Mouse (Mus musculus): ENCODE results near the gene Syn2. TPM values are rescaled to one million over a fixed set of nuclear protein-coding genes. Genes with fewer than 3 reads are reported as not detected.

Gene Syn2
- polyA plus RNA-seq, 1 experiment, result 1.4 TPM

DNA sequence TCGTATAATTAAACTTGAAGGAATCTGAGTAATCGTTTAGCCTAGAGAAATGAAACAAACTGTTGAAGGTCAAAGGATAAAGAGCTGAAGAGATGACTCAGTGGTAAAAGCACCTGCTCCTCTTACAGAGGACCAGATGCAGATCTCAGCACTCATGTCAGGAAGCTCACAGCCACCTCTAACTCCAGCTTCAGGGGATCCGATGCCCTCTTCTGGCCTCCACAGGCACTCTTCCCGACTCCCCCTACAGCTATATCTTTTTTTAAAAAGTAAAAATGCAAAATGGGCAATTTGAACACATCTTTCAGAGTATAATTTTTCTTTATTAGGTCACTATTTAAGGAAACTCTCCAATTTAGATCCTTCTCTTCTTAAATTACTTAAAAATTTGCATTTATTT lies 6.7 kb downstream of the Syn2 start:
- H3K27ac ChIP-seq (ENCODE audit: control insufficient read depth, insufficient read depth, low read depth, low read length, poor library complexity), result no peak overlapping the region
- H3K4me3 ChIP-seq (replicated peaks; ENCODE audit: control insufficient read depth, low read depth, low read length), result no peak overlapping the region
- WGBS, result 41% methylated on average over 4 of the region's 4 CpGs
- TF ChIP-seq CTCF (IDR thresholded peaks at IDR 0.05; ENCODE audit: control insufficient read depth, insufficient read depth, low read length) (no peak), POLR2A (IDR thresholded peaks at IDR 0.05; ENCODE audit: borderline replicate concordance, control insufficient read depth, low read depth, low read length) (no peak)
- H3K4me1 ChIP-seq (ENCODE audit: control insufficient read depth, insufficient read depth, low read length), result no peaks in the 10 kb centered on the region

DNA sequence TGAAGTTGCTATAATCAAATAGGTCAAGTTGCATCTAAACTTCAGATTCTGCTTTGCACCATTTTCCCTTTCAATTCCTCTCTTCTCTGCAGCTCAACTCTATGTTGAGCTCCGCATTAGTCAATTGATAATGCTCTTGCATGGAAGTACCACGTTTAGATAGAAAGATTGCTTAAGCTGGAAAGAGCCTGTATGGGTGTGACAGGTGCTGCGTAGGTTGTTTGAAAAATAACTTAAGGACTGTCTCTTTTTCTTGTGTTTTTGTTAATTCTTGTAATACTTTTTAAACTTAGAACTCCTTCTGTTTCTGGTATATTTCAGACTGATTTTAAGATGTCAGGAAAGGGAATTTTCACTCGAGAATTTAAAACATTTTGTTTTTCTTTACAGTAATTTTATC lies 26.5 kb downstream of the Syn2 start:
- no peak for TF ChIP-seq CTCF (IDR thresholded peaks at IDR 0.05; ENCODE audit: control insufficient read depth, insufficient read depth, low read length)
- no peak for TF ChIP-seq POLR2A (IDR thresholded peaks at IDR 0.05; ENCODE audit: borderline replicate concordance, control insufficient read depth, low read depth, low read length)
- 56% methylated on average over 4 of the region's 4 CpGs for WGBS
- Histone ChIP-seq H3K4me3 (replicated peaks; ENCODE audit: control insufficient read depth, low read depth, low read length) (no peak overlapping the region), H3K4me1 (ENCODE audit: control insufficient read depth, insufficient read depth, low read length) (no peaks in the 10 kb centered on the region), H3K27ac (ENCODE audit: control insufficient read depth, insufficient read depth, low read depth, low read length, poor library complexity) (no peak overlapping the region)

DNA sequence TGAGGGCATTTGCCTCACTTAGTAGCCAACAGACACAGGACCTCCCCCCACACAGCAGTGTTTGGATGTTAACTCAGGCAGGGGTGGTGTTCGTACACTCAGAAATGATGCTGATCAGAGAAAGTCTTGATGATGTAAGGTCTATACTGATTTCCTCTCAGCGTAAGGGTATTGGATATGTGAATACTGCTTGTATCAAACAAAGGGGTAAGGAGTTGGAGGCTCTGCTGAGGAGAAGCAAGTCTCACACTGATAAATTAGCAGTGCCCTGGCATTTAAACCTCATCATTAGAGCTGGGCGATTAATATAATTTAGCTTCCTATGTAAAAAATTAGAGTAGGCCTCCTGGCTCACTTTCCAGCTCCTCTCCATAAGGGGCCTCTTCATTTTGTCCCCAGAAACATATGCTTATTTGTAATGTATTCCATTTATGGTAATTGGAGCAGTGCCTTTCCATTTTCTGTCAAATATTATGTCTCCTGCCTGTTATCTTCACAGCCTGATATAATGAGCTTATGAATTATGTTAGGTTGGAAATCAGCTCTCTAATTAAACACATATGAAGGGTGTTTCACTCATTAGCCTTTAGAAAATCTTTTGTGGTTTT lies 31.3 kb downstream of the Syn2 start:
- TF ChIP-seq POLR2A (IDR thresholded peaks at IDR 0.05; ENCODE audit: borderline replicate concordance, control insufficient read depth, low read depth, low read length) (no peak), CTCF (IDR thresholded peaks at IDR 0.05; ENCODE audit: control insufficient read depth, insufficient read depth, low read length) (no peak)
- Histone ChIP-seq H3K27ac (ENCODE audit: control insufficient read depth, insufficient read depth, low read depth, low read length, poor library complexity) (no peak overlapping the region), H3K4me3 (replicated peaks; ENCODE audit: control insufficient read depth, low read depth, low read length) (no peak overlapping the region), H3K4me1 (ENCODE audit: control insufficient read depth, insufficient read depth, low read length) (no peaks in the 10 kb centered on the region)
- WGBS, result 80% methylated on average over 3 of the region's 3 CpGs

DNA sequence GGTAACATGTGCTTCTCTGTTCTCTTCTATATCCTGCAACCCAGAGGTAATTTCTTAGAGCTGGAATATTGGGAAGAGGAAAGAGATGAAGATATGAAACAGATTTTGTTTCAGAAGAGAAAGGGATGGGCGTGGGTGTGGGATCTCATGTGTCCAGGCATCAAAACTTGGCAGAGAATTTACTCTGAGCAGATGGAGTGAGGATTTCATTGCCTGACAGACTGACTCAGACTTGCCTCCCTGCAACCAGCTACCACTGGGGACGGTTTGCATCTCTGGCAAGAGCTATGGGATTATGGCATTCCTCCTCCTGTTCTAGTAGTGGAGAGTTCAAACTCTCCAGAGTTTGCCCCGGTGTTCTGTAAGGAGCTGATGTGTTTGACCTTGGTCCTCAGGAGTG lies 34.2 kb downstream of the Syn2 start:
- WGBS, result 61% methylated on average over 3 of the region's 3 CpGs
- H3K4me1 ChIP-seq (ENCODE audit: control insufficient read depth, insufficient read depth, low read length), result no peaks in the 10 kb centered on the region

DNA sequence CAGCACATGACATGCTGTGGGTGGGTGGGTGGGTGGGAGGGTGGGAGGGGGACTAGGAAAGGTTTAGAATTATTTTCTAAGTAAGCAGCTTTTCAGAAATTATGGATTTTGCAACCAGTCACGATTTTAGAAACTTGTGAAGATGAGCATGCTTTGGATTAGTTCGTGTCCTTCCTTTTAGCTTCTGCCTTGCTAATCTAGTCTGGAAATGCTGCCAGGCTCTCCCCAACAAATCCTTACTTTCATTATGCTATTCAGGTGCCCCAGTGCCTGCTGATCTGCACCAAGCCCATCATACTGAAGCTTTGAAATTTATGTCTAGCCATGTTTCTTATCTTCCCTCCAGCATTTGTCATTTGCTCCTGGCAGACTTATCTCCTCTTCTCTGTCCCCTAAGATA lies 34.8 kb downstream of the Syn2 start:
- Histone ChIP-seq H3K4me3 (replicated peaks; ENCODE audit: control insufficient read depth, low read depth, low read length) (no peak overlapping the region), H3K4me1 (ENCODE audit: control insufficient read depth, insufficient read depth, low read length) (no peaks in the 10 kb centered on the region), H3K27ac (ENCODE audit: control insufficient read depth, insufficient read depth, low read depth, low read length, poor library complexity) (no peak overlapping the region)
- WGBS, result 52% methylated on average over 2 of the region's 2 CpGs
- TF ChIP-seq CTCF (IDR thresholded peaks at IDR 0.05; ENCODE audit: control insufficient read depth, insufficient read depth, low read length) (no peak), POLR2A (IDR thresholded peaks at IDR 0.05; ENCODE audit: borderline replicate concordance, control insufficient read depth, low read depth, low read length) (no peak)

More for the DNA sequence above, 34.2 kb downstream of the Syn2 start:
- H3K4me3 ChIP-seq (replicated peaks; ENCODE audit: control insufficient read depth, low read depth, low read length), result no peak overlapping the region
- TF ChIP-seq CTCF (IDR thresholded peaks at IDR 0.05; ENCODE audit: control insufficient read depth, insufficient read depth, low read length), result no peak
- no peak for TF ChIP-seq POLR2A (IDR thresholded peaks at IDR 0.05; ENCODE audit: borderline replicate concordance, control insufficient read depth, low read depth, low read length)
- H3K27ac ChIP-seq (ENCODE audit: control insufficient read depth, insufficient read depth, low read depth, low read length, poor library complexity), result no peak overlapping the region

DNA sequence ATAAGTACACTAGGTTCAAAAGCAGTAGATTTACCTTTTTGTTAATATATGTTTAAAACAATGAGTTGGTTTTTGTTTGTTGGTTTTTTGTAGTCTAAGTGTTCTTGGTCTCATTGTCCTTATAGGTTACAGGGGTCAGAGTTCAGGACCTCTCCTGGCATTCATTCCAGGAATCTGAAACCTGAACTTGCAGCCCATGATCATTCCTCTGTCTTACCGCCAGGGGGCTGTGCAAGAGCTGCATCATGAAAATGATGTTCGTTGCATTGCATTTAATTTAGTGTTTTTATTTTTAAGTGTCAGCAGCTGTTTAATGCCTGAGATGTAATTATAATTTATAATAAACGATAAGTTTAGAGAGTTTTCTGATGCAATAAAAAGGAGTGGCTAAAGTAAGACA lies 40.1 kb downstream of the Syn2 start:
- H3K4me1 ChIP-seq (ENCODE audit: control insufficient read depth, insufficient read depth, low read length), result no peaks in the 10 kb centered on the region
- no peak overlapping the region for H3K4me3 ChIP-seq (replicated peaks; ENCODE audit: control insufficient read depth, low read depth, low read length)
- H3K27ac ChIP-seq (ENCODE audit: control insufficient read depth, insufficient read depth, low read depth, low read length, poor library complexity), result no peak overlapping the region
- TF ChIP-seq POLR2A (IDR thresholded peaks at IDR 0.05; ENCODE audit: borderline replicate concordance, control insufficient read depth, low read depth, low read length) (no peak), CTCF (IDR thresholded peaks at IDR 0.05; ENCODE audit: control insufficient read depth, insufficient read depth, low read length) (peak; percentile 43; the same call in 1 of the 2 replicates)
- WGBS, result 25% methylated on average over 3 of the region's 3 CpGs

DNA sequence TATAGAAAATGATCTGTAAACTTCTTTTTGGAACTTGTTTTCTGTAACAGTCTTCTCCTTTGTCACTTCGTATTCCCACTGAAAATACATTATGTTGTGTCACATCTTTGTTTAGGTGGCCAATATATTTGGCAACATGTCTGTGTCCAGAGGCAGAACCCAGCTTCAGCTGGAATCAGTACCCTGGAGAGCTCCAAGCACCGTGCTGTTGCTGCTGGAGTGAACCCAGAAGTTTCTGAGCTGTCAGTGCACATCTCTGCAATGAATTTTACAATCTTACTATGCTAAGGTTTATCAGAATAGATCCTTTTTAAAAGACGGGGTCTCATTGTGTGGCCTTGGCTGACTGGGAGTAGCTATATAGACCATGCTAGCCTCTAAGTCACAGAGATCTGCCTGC lies 44.1 kb downstream of the Syn2 start:
- Histone ChIP-seq H3K4me1 (ENCODE audit: control insufficient read depth, insufficient read depth, low read length) (no peaks in the 10 kb centered on the region), H3K4me3 (replicated peaks; ENCODE audit: control insufficient read depth, low read depth, low read length) (no peak overlapping the region), H3K27ac (ENCODE audit: control insufficient read depth, insufficient read depth, low read depth, low read length, poor library complexity) (no peak overlapping the region)
- 24% methylated on average over 3 of the region's 3 CpGs for WGBS
- TF ChIP-seq POLR2A (IDR thresholded peaks at IDR 0.05; ENCODE audit: borderline replicate concordance, control insufficient read depth, low read depth, low read length), result no peak
- TF ChIP-seq CTCF (IDR thresholded peaks at IDR 0.05; ENCODE audit: control insufficient read depth, insufficient read depth, low read length), result no peak

DNA sequence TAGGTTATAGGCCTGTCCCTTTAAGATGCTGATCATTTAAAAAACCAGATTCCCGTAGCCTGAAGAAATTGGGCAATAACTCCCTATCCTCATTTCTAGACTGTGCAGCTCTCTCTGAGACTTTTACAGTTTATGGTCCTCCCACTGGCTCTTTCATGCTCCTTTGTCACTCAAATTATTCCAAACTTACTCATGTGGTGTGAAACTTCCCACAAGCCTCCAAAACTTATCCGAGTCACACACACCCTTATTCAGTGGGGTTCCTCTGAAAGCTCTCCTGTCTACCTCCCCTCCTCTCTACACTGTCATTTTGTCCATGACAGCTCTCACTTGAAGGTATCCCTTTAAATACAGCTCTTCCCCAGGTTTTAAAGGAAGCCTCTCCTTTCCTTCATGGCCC lies 46.4 kb downstream of the Syn2 start:
- Histone ChIP-seq H3K4me3 (replicated peaks; ENCODE audit: control insufficient read depth, low read depth, low read length) (no peak overlapping the region), H3K27ac (ENCODE audit: control insufficient read depth, insufficient read depth, low read depth, low read length, poor library complexity) (no peak overlapping the region), H3K4me1 (ENCODE audit: control insufficient read depth, insufficient read depth, low read length) (no peaks in the 10 kb centered on the region)
- WGBS, result 71% methylated on average over 2 of the region's 2 CpGs
- TF ChIP-seq POLR2A (IDR thresholded peaks at IDR 0.05; ENCODE audit: borderline replicate concordance, control insufficient read depth, low read depth, low read length) (no peak), CTCF (IDR thresholded peaks at IDR 0.05; ENCODE audit: control insufficient read depth, insufficient read depth, low read length) (no peak)

DNA sequence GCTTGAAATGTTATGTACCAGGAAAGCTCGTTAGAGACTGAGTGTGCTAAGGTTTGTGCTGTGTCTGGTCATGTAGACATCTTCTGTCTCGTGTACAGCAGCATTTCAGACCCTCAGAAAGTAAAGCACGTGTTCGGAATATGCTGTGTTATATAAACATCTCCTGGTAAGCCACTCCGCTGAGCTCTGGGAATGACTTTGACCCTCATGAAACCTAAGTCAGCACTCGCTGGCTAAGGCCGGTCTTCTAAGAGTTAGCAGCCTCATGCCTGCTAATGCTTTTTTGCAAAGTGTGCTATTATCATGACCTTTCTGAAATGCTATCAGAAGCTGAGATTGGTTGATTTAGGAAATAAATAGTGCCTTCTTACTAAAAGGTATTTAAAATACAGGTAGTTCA lies 56.4 kb downstream of the Syn2 start:
- WGBS, result 78% methylated on average over 7 of the region's 7 CpGs
- TF ChIP-seq POLR2A (IDR thresholded peaks at IDR 0.05; ENCODE audit: borderline replicate concordance, control insufficient read depth, low read depth, low read length), result no peak
- no peak for TF ChIP-seq CTCF (IDR thresholded peaks at IDR 0.05; ENCODE audit: control insufficient read depth, insufficient read depth, low read length)

More for the DNA sequence above, 56.4 kb downstream of the Syn2 start:
- no peaks in the 10 kb centered on the region for H3K4me1 ChIP-seq (ENCODE audit: control insufficient read depth, insufficient read depth, low read length)
- H3K27ac ChIP-seq (ENCODE audit: control insufficient read depth, insufficient read depth, low read depth, low read length, poor library complexity), result no peak overlapping the region
- H3K4me3 ChIP-seq (replicated peaks; ENCODE audit: control insufficient read depth, low read depth, low read length), result no peak overlapping the region

All from bone marrow, adult 2 months (tissue).